In genomic region chr8:126839039-126839711, GRCm38 (mm10) we compare ENCODE assay signal across 8 mouse cellular contexts.
DNase-seq lines count a peak whose midpoint lies in the region; ATAC-seq and TF ChIP-seq lines count a peak whose summit lies in the region.

No protein-coding gene starts in this region.

- 6% methylated on average over 8 of the region's 8 CpGs for WGBS in lung, embryonic 16.5 days
- WGBS in small intestine, adult 2 months: 19% methylated on average over 8 of the region's 8 CpGs

- no peak for TF ChIP-seq CTCF in small intestine, adult 2 months (IDR thresholded peaks at IDR 0.05; ENCODE audit: extremely low read depth, insufficient read length, insufficient replicate concordance, low read depth, low read length)

- H3K4me2 ChIP-seq in lung, embryonic 16.5 days (ENCODE audit: low read depth, low read length): peak overlapping the region; percentile 2

- H3K9ac ChIP-seq in lung, embryonic 16.5 days (ENCODE audit: low read length): peak overlapping the region; percentile 50

- no peak; the same call in 1 of the 2 replicates for ATAC-seq in lung, embryonic 16.5 days (ENCODE audit: low read depth)
- ATAC-seq in erythroblast, adult 5-6 weeks (replicated peaks; ENCODE audit: low FRiP score, poor library complexity, severe bottlenecking): no peak

- no peaks in the 10 kb centered on the region for H3K36me3 ChIP-seq in lung, embryonic 16.5 days (ENCODE audit: control insufficient read depth, insufficient read depth, low read length)
- H3K36me3 ChIP-seq in small intestine, adult 2 months (ENCODE audit: control insufficient read depth, insufficient read depth, low read length): no peaks in the 10 kb centered on the region

- TF ChIP-seq POLR2A in small intestine, adult 2 months (IDR thresholded peaks at IDR 0.05; ENCODE audit: low read depth, low read length): no peak

- no peaks in the 10 kb centered on the region for H3K9me3 ChIP-seq in lung, embryonic 16.5 days (ENCODE audit: control insufficient read depth, low read length)

- H3K4me1 ChIP-seq in lung, embryonic 16.5 days (replicated peaks; ENCODE audit: control insufficient read depth, insufficient read depth, low read length): peaks cover 40% of the 10 kb centered on the region
- H3K4me1 ChIP-seq in small intestine, adult 2 months (ENCODE audit: control insufficient read depth, insufficient read depth, insufficient read length, low read length): peaks cover 25% of the 10 kb centered on the region

- no peak overlapping the region for H3K4me3 ChIP-seq in lung, embryonic 16.5 days (ENCODE audit: low read length)
- H3K4me3 ChIP-seq in small intestine, adult 2 months (ENCODE audit: low read depth, low read length): no peak overlapping the region

- no peaks in the 10 kb centered on the region for H3K27me3 ChIP-seq in lung, embryonic 16.5 days (ENCODE audit: control insufficient read depth, insufficient read depth, low read depth, low read length)
- H3K27me3 ChIP-seq in small intestine, adult 2 months (ENCODE audit: control insufficient read depth, insufficient read depth, low read length): no peaks in the 10 kb centered on the region

- H3K27ac ChIP-seq in lung, embryonic 16.5 days (ENCODE audit: low read length): peak overlapping the region; percentile 89
- H3K27ac ChIP-seq in small intestine, adult 2 months (ENCODE audit: insufficient read depth, low read depth, low read length): peak overlapping the region; percentile 64

- DNase-seq in layer of hippocampus, adult 11-12 months (ENCODE audit: low spot score): peak; percentile 55
- no peak for DNase-seq in layer of hippocampus, postnatal 10 days (ENCODE audit: low spot score in 2 of 2)
- peak; percentile 37 for DNase-seq in brain, embryonic 18.5 days (ENCODE audit: low read depth, low spot score)
- peak; percentile 65 for DNase-seq in gastrocnemius, postnatal 25 days
- peak; percentile 73 for DNase-seq in kidney, adult 18-20 months

Comparison
In these comparisons a context has a peak if more than half of its experiments do, and no peak if none do; other contexts are left out.
1. DNase-seq: peak in layer of hippocampus, adult 11-12 months (single experiment), brain, embryonic 18.5 days (single experiment), gastrocnemius, postnatal 25 days (single experiment) and kidney, adult 18-20 months (single experiment); none in layer of hippocampus, postnatal 10 days (0 of 2).